Mouse (Mus musculus) heart, adult 2 months (tissue): ENCODE measurements at regions not wholly inside any gene's neighbourhood (a gene's known extent, or its start where the extent isn't known, plus 50 kb on each side); places are given as distances from the start of the nearest gene placed in this dataset.

Experiments
- DNase-seq, 2 experiments: peaks; one replicate each; pipeline ENCODE4 v3.0.0; 2021
- H3K27ac ChIP-seq: fragments of 200-600 bp; 2 replicates; pipeline ENCODE4 v1.8.1; 2022
- H3K27me3 ChIP-seq: fragments of 200-500 bp; 2 replicates; pipeline ENCODE4 v1.6.1; 2012; ENCODE audit warnings: mild to moderate bottlenecking, low read length, inconsistent platforms, mixed read lengths; ENCODE audit not compliant: control insufficient read depth, insufficient read depth
- H3K36me3 ChIP-seq: fragments of 200-500 bp; 2 replicates; pipeline ENCODE4 v1.6.1; 2012; ENCODE audit warnings: low read length, inconsistent platforms; ENCODE audit not compliant: control insufficient read depth, insufficient read depth
- H3K4me1 ChIP-seq: fragments of 200-500 bp; 2 replicates; pipeline ENCODE4 v1.6.1; 2011; ENCODE audit warnings: low read length; ENCODE audit not compliant: control insufficient read depth, insufficient read depth
- H3K4me3 ChIP-seq: fragments of 200-600 bp; 2 replicates; pipeline ENCODE4 v1.8.1; 2022
- H3K79me2 ChIP-seq: fragments of 200-500 bp; replicated peaks from 2 replicates; pipeline ENCODE4 v1.6.1; 2012; ENCODE audit warnings: mild to moderate bottlenecking, inconsistent platforms, low read length, moderate library complexity, mixed read lengths; ENCODE audit not compliant: control insufficient read depth, insufficient read depth
- H3K9ac ChIP-seq: fragments of 200-500 bp; 2 replicates; pipeline ENCODE4 v1.6.1; 2012; ENCODE audit warnings: low read depth, mild to moderate bottlenecking, control low read depth, inconsistent platforms, low read length, mixed read lengths
- CTCF ChIP-seq: fragments of 200-600 bp; IDR thresholded peaks from 2 replicates; pipeline ENCODE4 v1.8.1; 2022; ENCODE audit warnings: antibody characterized with exemption, mild to moderate bottlenecking, moderate library complexity
- EP300 ChIP-seq: fragments of 200-500 bp; IDR thresholded peaks from 2 replicates; pipeline ENCODE4 v1.6.1; 2011; ENCODE audit warnings: low read depth, low read length, control low read depth; ENCODE audit not compliant: insufficient read depth
- POLR2A ChIP-seq: fragments of 200-500 bp; IDR thresholded peaks from 2 replicates; pipeline ENCODE4 v1.6.1; 2011; ENCODE audit warnings: mild to moderate bottlenecking, low read depth, low read length, control low read depth; ENCODE audit not compliant: insufficient read depth
- WGBS: fragments of 180-500 bp; shearing (Covaris S2); methylation state at CpG from one replicate; pipeline ENCODE4 v1.1.7; 2018; 5-methylcytosine and 5-hydroxymethylcytosine counted together
- intact Hi-C: fragments of 180-260 bp; cut with DNase I; formaldehyde crosslinking; loops from one replicate; pipeline ENCODE4 v1.15.1; 2025

DNA sequence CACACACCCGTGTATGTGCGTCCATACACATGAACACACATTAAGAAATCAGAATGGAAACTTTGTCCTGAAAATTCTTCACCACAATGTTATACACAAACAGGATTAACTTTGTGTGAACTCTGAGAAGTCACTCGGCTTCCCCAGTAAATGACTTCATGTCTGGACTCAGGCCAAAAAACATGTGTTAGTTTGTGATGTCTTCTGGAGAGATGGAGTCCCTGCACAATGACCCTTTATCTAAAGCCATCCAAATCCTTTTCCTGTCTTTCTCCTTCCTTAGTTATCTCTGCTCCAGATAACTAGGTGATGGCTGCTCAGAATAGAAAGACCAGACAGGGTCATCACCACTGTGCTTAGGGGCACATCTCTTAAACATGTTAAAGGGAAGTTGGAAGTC is 306.8 kb upstream of the A1bg start:
- no peak for DNase-seq
- WGBS, result 39% methylated on average over 3 of the region's 3 CpGs

DNA sequence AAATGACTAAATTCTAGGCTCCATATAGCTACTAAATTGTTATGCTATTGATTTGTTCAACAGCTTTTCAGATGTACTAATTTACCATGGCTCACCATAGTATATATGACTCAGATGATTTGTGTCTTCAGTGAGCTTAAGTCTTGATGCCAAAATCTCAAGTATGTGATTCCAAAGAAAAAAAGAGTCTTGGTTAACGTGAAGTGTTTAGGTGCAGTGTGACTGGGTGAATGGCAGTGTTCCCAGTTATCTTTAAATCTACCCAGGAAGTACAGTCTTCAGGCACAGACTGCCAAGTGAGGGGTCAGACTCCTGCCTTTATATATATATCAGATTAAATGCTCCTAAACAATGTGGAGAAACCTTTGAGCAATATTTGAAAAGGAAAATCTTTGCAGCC is 300.1 kb upstream of the A1bg start:
- no peak for DNase-seq
- no peak overlapping the region for H3K9ac ChIP-seq
- H3K4me3 ChIP-seq, result no peak overlapping the region
- H3K4me1 ChIP-seq, result no peaks in the 10 kb centered on the region
- no peak overlapping the region for H3K27ac ChIP-seq
- 24% methylated on average over 1 of the region's 1 CpGs for WGBS
- TF ChIP-seq CTCF (no peak), EP300 (no peak), POLR2A (no peak)
- H3K27me3 ChIP-seq, result no peaks in the 10 kb centered on the region
- intact Hi-C loops, result no loop called here
- no peaks in the 10 kb centered on the region for H3K79me2 ChIP-seq
- H3K36me3 ChIP-seq, result no peaks in the 10 kb centered on the region

More for the DNA sequence above, 306.8 kb upstream of the A1bg start:
- no peaks in the 10 kb centered on the region for H3K36me3 ChIP-seq
- no peak overlapping the region for H3K9ac ChIP-seq
- H3K4me3 ChIP-seq, result no peak overlapping the region
- no peaks in the 10 kb centered on the region for H3K27me3 ChIP-seq
- no peaks in the 10 kb centered on the region for H3K79me2 ChIP-seq
- TF ChIP-seq POLR2A (no peak), EP300 (no peak), CTCF (no peak)
- intact Hi-C loops, result no loop called here
- H3K4me1 ChIP-seq, result no peaks in the 10 kb centered on the region
- H3K27ac ChIP-seq, result no peak overlapping the region

DNA sequence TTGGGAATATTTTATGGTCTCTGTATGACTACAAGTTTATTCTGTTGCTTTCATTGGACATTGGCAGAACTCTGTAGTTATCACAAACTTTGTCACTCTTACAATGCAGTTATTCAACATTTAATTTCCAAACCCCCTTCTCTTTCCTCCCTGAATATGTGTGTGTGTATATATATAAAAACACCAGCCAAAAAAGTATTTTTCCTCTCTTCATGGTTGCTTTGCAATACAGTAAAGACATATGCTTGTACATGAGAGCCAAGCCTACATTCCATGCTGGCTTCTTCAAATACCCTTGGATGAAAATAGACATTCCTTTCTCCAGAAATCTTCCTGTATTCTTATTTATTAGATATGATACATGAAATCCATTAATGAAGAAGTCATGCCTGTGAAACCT is 287.3 kb upstream of the A1bg start:
- Histone ChIP-seq H3K4me3 (no peak overlapping the region), H3K4me1 (no peaks in the 10 kb centered on the region), H3K27me3 (no peaks in the 10 kb centered on the region), H3K9ac (no peak overlapping the region), H3K79me2 (no peaks in the 10 kb centered on the region), H3K27ac (no peak overlapping the region), H3K36me3 (no peaks in the 10 kb centered on the region)
- no peak for DNase-seq
- TF ChIP-seq EP300 (no peak), CTCF (no peak), POLR2A (no peak)
- intact Hi-C loops, result no loop called here

DNA sequence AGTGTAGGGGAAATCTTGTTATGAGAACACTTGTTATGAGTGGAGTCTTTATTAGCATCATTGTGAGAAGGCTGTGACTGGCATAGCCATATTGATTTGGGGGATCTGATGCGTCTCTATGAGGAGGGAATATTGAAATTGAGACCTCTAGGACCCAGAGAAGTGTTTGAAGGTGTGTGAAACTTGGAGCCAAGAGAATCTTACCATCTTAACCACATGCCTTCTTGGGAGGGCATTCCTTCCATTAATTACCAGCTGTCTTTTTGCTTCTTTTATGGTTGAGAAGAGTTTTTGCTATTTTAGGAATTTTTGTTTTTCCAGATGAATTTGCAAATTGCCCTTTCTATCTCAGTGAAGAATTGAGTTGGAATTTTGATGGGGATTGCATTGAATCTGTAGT is 267.2 kb upstream of the A1bg start:
- 84% methylated on average over 1 of the region's 1 CpGs for WGBS
- no peak for DNase-seq
- no peak for TF ChIP-seq CTCF
- no peak for TF ChIP-seq POLR2A

DNA sequence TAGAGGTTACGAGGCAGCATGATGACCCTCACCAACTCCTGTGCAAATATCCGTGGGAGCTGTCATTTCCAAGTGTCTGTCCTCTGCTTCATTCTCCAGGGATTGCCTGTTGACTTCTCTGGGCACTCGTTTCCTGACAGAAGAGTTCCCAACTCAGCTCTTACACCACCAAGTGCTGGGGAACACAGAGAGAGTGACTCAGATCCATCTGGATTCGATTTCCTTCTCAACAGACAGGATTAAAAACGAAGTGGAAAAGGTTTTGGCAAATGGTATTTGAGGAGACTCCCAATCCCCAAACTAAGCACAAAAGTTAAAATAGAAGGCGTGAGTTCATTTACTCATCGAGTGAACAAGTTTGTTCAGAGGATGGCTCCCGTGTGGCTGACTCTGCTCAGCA is 266.7 kb upstream of the A1bg start:
- H3K9ac ChIP-seq, result no peak overlapping the region
- no peaks in the 10 kb centered on the region for H3K36me3 ChIP-seq
- WGBS, result 44% methylated on average over 8 of the region's 8 CpGs
- intact Hi-C loops, result no loop called here
- TF ChIP-seq POLR2A, result no peak
- no peak for TF ChIP-seq EP300
- no peak for TF ChIP-seq CTCF
- H3K4me3 ChIP-seq, result no peak overlapping the region
- H3K79me2 ChIP-seq, result no peaks in the 10 kb centered on the region
- no peaks in the 10 kb centered on the region for H3K27me3 ChIP-seq
- no peak overlapping the region for H3K27ac ChIP-seq
- peak in 1 of 2 experiments; percentile 4 for DNase-seq
- no peaks in the 10 kb centered on the region for H3K4me1 ChIP-seq

More for the DNA sequence above, 267.2 kb upstream of the A1bg start:
- no peaks in the 10 kb centered on the region for H3K36me3 ChIP-seq
- H3K27ac ChIP-seq, result no peak overlapping the region
- no peak overlapping the region for H3K4me3 ChIP-seq
- H3K9ac ChIP-seq, result no peak overlapping the region
- H3K4me1 ChIP-seq, result no peaks in the 10 kb centered on the region
- H3K27me3 ChIP-seq, result no peaks in the 10 kb centered on the region
- no peaks in the 10 kb centered on the region for H3K79me2 ChIP-seq
- intact Hi-C loops, result no loop called here

DNA sequence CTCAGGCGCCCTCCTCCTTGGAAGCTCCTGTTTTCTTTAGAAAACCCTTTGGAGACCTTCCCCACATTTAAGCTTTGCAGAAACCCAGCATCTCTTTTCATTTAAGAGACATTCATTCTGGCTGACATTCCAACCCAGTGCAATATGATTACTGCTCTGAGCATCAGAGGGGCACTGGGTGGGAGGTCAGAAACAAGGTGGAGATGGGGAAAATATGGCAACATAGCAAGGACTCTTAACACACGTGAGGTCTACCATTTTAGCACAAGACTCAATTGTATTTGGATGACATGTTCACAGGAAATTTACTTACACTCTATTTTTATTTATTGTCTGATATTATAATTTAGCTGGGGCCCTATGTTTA is 261.8 kb upstream of the A1bg start:
- no peak overlapping the region for H3K9ac ChIP-seq
- no peaks in the 10 kb centered on the region for H3K27me3 ChIP-seq
- H3K27ac ChIP-seq, result no peak overlapping the region
- H3K36me3 ChIP-seq, result no peaks in the 10 kb centered on the region
- DNase-seq, result no peak
- TF ChIP-seq POLR2A (no peak), CTCF (no peak), EP300 (no peak)
- no peak overlapping the region for H3K4me3 ChIP-seq
- H3K4me1 ChIP-seq, result no peaks in the 10 kb centered on the region
- no peaks in the 10 kb centered on the region for H3K79me2 ChIP-seq
- intact Hi-C loops, result no loop called here
- 79% methylated on average over 2 of the region's 2 CpGs for WGBS
